Mouse (Mus musculus) limb, embryonic 12.5 days (tissue): ENCODE results near the gene Cc2d1a. TPM values are rescaled to one million over a fixed set of nuclear protein-coding genes. Genes with fewer than 3 reads are reported as not detected.

ENCODE experiments used
- ATAC-seq: fragments of 200-750 bp; cut with Nextera tagmentation; 2 replicates; pipeline ENCODE4 v1.8.0; 2017; ENCODE audit warnings: low read depth, moderate TSS enrichment; ENCODE audit not compliant: insufficient number of reproducible peaks, insufficient read depth, low FRiP score, low TSS enrichment
- H3K27ac ChIP-seq: fragments of 300-500 bp; sonication (generic); 2 replicates; pipeline ENCODE4 v1.5.1; 2016; ENCODE audit warnings: mild to moderate bottlenecking, moderate library complexity
- H3K27me3 ChIP-seq: fragments of 300-500 bp; sonication (generic); 2 replicates; pipeline ENCODE4 v1.6.1; 2016; ENCODE audit warnings: mild to moderate bottlenecking, moderate library complexity
- H3K36me3 ChIP-seq: fragments of 300-500 bp; sonication (generic); 2 replicates; pipeline ENCODE4 v1.6.1; 2016; ENCODE audit warnings: mild to moderate bottlenecking, moderate library complexity
- H3K4me1 ChIP-seq: fragments of 300-500 bp; sonication (generic); replicated peaks from 2 replicates; pipeline ENCODE4 v1.6.1; 2016
- H3K4me2 ChIP-seq: fragments of 300-500 bp; sonication (generic); 2 replicates; pipeline ENCODE4 v1.6.1; 2016; ENCODE audit warnings: mild to moderate bottlenecking, moderate library complexity
- H3K4me3 ChIP-seq: fragments of 300-500 bp; sonication (generic); replicated peaks from 2 replicates; pipeline ENCODE4 v1.5.1; 2016; ENCODE audit warnings: mild to moderate bottlenecking
- H3K9ac ChIP-seq: fragments of 300-500 bp; sonication (generic); replicated peaks from 2 replicates; pipeline ENCODE4 v1.6.1; 2016; ENCODE audit warnings: mild to moderate bottlenecking, moderate library complexity
- H3K9me3 ChIP-seq: fragments of 300-500 bp; sonication (generic); 2 replicates; pipeline ENCODE4 v1.6.1; 2016; ENCODE audit warnings: mild to moderate bottlenecking, moderate library complexity
- WGBS: fragments of 180-500 bp; shearing (Covaris S2); methylation state at CpG from one replicate; pipeline ENCODE4 v1.1.7; 2016; 5-methylcytosine and 5-hydroxymethylcytosine counted together
- polyA plus RNA-seq: library from polyadenylated mRNA; unstranded; fragments of >200 nt; fragmentation: Nextera tagmentation; extraction: Ambion mirVana; gene quantifications from 2 replicates; pipeline ENCODE4 v1.2.1, GENCODE M21; 2016

Cc2d1a gene
- polyA plus RNA-seq, 1 experiment from 2014 or later: 26.2 TPM

DNA sequence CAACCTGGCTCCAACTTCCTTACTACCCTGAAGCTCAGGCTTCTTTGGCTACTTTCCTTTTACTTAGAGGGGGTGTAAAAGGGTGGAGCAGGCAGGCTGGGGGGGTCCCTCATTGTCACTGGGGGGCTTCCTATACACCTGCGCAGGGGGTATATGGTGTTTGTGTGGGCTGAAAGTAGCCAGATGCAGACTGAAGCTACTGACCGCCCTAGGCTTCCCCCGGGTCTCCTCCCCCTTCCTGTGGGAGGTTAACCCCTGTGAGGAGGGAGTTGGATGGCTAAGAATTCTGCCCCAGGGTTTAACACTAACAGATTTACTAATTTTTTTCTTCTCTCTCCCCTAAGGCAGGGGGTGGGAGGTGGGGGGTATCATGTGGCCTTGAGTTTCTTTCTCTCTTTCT, 28.8 kb upstream of the Cc2d1a start:
- peaks cover 34% of the 10 kb centered on the region for H3K4me1 ChIP-seq
- no peaks in the 10 kb centered on the region for H3K9me3 ChIP-seq
- 26% methylated on average over 3 of the region's 3 CpGs for WGBS
- H3K9ac ChIP-seq: no peak overlapping the region
- peak overlapping the region; percentile 4; the same call in 1 of the 2 replicates for H3K4me3 ChIP-seq
- H3K27ac ChIP-seq: 0 out of 2 replicates have a peak overlapping the region, but pooled peaks have one; percentile 7
- no peak overlapping the region for H3K4me2 ChIP-seq
- no peak for ATAC-seq
- peaks cover 68% of the 10 kb centered on the region for H3K36me3 ChIP-seq
- H3K27me3 ChIP-seq: no peaks in the 10 kb centered on the region

DNA sequence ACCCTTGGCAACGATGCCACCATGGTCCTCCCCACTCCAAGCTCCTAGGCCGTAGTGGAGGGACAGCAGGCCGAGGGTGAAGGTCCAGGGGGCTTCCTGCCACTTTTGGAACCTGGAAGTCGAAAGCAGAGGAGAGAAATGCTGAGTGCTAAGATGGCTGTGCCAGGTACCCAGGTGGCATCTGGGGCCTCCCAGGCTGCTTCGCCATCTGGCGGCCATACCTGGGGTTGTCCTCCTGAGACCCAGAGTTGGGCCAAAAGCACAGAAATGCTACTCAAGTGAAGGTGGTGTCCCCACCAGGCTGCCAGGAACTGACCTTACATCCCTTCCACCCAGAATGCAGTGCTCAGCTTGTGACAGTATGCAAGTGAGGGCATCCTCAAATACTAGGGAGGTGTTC, 26.1 kb upstream of the Cc2d1a start:
- H3K4me2 ChIP-seq: no peak overlapping the region
- WGBS: 79% methylated on average over 6 of the region's 6 CpGs
- H3K9ac ChIP-seq: no peak overlapping the region
- no peak overlapping the region for H3K27ac ChIP-seq
- peaks cover 7% of the 10 kb centered on the region for H3K4me1 ChIP-seq
- ATAC-seq: no peak
- peaks cover 85% of the 10 kb centered on the region for H3K36me3 ChIP-seq
- no peaks in the 10 kb centered on the region for H3K27me3 ChIP-seq
- H3K9me3 ChIP-seq: no peaks in the 10 kb centered on the region
- no peak overlapping the region for H3K4me3 ChIP-seq

GRCm38 (mm10) chr8:84170096-84170495, 22.4 kb upstream of the Cc2d1a start:
- ATAC-seq: no peak
- no peaks in the 10 kb centered on the region for H3K9me3 ChIP-seq
- no peaks in the 10 kb centered on the region for H3K27me3 ChIP-seq
- H3K9ac ChIP-seq: no peak overlapping the region
- H3K4me1 ChIP-seq: no peaks in the 10 kb centered on the region
- 89% methylated on average over 5 of the region's 5 CpGs for WGBS
- H3K4me2 ChIP-seq: no peak overlapping the region
- no peak overlapping the region for H3K27ac ChIP-seq
- H3K36me3 ChIP-seq: peaks cover 59% of the 10 kb centered on the region
- H3K4me3 ChIP-seq: no peak overlapping the region

DNA sequence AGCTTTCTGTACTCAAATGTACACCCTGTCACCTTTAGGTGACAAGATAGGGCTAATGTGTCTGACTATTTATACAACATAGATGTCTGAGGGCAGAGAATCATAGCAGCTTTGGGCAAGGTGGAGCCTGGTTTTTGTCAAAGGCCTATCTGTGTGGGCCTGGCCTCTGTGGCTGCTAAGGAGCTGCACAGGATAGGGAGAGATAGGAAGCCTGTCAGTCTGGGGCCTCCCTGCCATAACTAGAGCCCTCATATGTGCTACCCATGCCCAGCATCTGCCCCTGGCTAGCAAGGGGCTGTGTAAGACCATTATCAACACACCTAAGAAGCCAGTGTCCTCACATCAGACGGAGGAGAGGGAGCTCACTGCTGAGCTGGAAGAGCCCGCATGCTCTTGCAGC, 20.0 kb upstream of the Cc2d1a start:
- 88% methylated on average over 2 of the region's 2 CpGs for WGBS
- ATAC-seq: no peak

DNA sequence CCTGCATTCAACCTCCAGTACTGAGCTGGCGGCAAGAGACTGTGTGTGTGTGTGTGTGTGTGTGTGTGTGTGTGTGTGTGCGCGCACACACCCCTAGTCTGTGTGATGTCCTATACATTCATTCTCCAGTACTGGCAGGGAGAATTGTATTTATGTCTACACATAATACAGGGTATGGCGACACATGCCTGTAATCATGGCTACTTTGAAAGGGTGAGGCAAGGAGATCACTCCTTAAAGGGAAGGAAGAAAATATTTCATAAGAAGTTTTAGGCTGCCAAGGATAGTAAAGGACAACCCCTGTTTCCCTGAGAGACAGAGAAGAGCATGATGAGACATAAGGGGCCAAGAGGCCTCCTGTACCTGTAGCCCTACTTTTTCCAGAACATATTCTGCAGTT, 9.9 kb upstream of the Cc2d1a start:
- Histone ChIP-seq H3K27me3 (no peaks in the 10 kb centered on the region), H3K36me3 (peaks cover 37% of the 10 kb centered on the region), H3K9ac (no peak overlapping the region), H3K27ac (no peak overlapping the region), H3K9me3 (no peaks in the 10 kb centered on the region), H3K4me1 (no peaks in the 10 kb centered on the region), H3K4me3 (no peak overlapping the region), H3K4me2 (no peak overlapping the region)
- 95% methylated on average over 4 of the region's 4 CpGs for WGBS
- no peak for ATAC-seq

More for the DNA sequence above, 20.0 kb upstream of the Cc2d1a start:
- Histone ChIP-seq H3K4me1 (no peaks in the 10 kb centered on the region), H3K36me3 (peaks cover 49% of the 10 kb centered on the region), H3K27ac (no peak overlapping the region), H3K4me3 (no peak overlapping the region), H3K9me3 (no peaks in the 10 kb centered on the region), H3K27me3 (no peaks in the 10 kb centered on the region), H3K4me2 (no peak overlapping the region), H3K9ac (no peak overlapping the region)

DNA sequence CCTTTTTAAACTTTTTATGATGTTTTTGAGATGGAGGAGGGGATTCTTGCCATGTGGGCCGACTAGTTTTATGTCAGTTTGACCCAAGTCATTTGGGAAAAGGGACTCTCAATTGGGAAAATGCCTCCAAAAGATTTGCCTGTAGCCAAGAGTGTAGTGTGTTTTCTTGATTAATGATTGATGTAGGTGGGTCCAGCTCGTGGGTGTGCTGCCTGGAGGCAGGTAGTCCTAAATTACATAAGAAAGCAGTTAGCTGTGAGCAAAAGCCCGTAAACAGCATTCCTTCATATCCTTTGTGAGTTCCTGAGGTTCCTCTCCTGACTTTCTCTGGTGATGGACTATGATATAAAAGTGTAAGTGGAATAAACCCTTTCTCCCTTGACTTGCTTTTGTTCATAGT, 1.4 kb upstream of the Cc2d1a start:
- H3K4me2 ChIP-seq: no peak overlapping the region
- peaks cover 23% of the 10 kb centered on the region for H3K36me3 ChIP-seq
- no peaks in the 10 kb centered on the region for H3K9me3 ChIP-seq
- H3K27ac ChIP-seq: no peak overlapping the region
- peaks cover 14% of the 10 kb centered on the region; the same call in 1 of the 2 replicates for H3K4me1 ChIP-seq
- ATAC-seq: no peak
- 52% methylated on average over 3 of the region's 3 CpGs for WGBS
- no peak overlapping the region for H3K4me3 ChIP-seq
- no peaks in the 10 kb centered on the region for H3K27me3 ChIP-seq
- H3K9ac ChIP-seq: no peak overlapping the region

GRCm38 (mm10) chr8:84148531-84148850, 755 bp upstream of the Cc2d1a start:
- Histone ChIP-seq H3K4me1 (peaks cover 14% of the 10 kb centered on the region; the same call in 1 of the 2 replicates), H3K4me3 (no peak overlapping the region), H3K9ac (no peak overlapping the region), H3K9me3 (no peaks in the 10 kb centered on the region), H3K27ac (no peak overlapping the region), H3K36me3 (peaks cover 23% of the 10 kb centered on the region), H3K4me2 (peak overlapping the region; percentile 72), H3K27me3 (no peaks in the 10 kb centered on the region)
- ATAC-seq: no peak
- WGBS: 90% methylated on average over 5 of the region's 5 CpGs

GRCm38 (mm10) chr8:84147324-84147766, 391 bp downstream of the Cc2d1a start:
- Histone ChIP-seq H3K36me3 (peaks cover 34% of the 10 kb centered on the region), H3K4me2 (peak overlapping the region; percentile 72), H3K9me3 (no peaks in the 10 kb centered on the region), H3K27ac (peak overlapping the region; percentile 30; the same call in 1 of the 2 replicates), H3K4me3 (peak overlapping the region; percentile 61), H3K27me3 (no peaks in the 10 kb centered on the region), H3K4me1 (peaks cover 14% of the 10 kb centered on the region; the same call in 1 of the 2 replicates), H3K9ac (peak overlapping the region; percentile 68)
- 7% methylated on average over 14 of the region's 14 CpGs for WGBS
- ATAC-seq: peak; percentile 40; the same call in 1 of the 2 replicates

GRCm38 (mm10) chr8:84144636-84145245, 3.0 kb downstream of the Cc2d1a start:
- 89% methylated on average over 8 of the region's 8 CpGs for WGBS

DNA sequence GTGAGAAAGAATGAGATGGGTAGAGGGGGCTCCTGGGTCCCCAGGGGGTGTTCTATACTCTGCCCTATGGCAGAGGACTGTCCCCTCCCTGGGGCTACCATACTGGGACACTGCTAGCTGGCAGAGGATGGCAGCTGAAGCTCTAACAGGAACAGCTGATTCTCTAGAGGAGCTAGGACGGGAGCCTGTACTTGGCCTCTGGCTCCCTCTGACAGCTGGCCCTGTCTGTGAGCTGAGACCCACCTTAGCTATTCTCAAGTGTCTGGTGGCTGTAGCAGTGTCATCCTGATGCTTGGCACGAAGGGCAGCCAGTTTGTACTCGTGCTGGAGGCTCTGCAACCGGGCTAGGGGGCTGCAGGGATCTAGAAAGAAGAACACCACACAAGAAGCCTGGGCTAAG, 6.9 kb downstream of the Cc2d1a start:
- 87% methylated on average over 4 of the region's 4 CpGs for WGBS
- Histone ChIP-seq H3K4me1 (no peaks in the 10 kb centered on the region), H3K9ac (no peak overlapping the region), H3K27ac (no peak overlapping the region), H3K36me3 (peaks cover 94% of the 10 kb centered on the region), H3K4me3 (no peak overlapping the region), H3K27me3 (no peaks in the 10 kb centered on the region), H3K4me2 (no peak overlapping the region), H3K9me3 (no peaks in the 10 kb centered on the region)
- no peak for ATAC-seq

More at GRCm38 (mm10) chr8:84144636-84145245, 3.0 kb downstream of the Cc2d1a start:
- no peak overlapping the region for H3K27ac ChIP-seq
- no peak for ATAC-seq
- no peak overlapping the region for H3K9ac ChIP-seq
- no peaks in the 10 kb centered on the region for H3K9me3 ChIP-seq
- no peaks in the 10 kb centered on the region for H3K27me3 ChIP-seq
- peaks cover 14% of the 10 kb centered on the region; the same call in 1 of the 2 replicates for H3K4me1 ChIP-seq
- peaks cover 58% of the 10 kb centered on the region for H3K36me3 ChIP-seq
- H3K4me3 ChIP-seq: no peak overlapping the region
- H3K4me2 ChIP-seq: no peak overlapping the region

DNA sequence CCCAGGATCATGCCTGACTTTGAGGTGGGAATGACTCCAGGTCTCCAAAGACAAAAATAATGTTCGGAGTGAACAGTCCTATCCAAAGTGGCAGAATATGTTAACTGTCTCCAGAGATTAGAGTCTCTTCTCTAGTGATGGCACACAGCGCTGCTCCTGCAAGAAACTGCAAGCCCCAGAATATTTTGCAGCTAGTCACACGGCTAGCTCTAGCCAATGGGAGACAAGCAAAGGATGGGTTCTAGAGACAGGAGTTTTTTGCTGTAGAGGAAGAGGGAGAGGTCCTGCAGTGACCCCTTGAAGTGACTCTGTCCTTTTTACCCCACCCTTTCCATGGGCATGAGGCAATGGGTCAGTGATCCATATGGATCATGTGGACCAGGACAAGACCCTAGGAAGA, 9.9 kb downstream of the Cc2d1a start:
- Histone ChIP-seq H3K36me3 (peaks cover 98% of the 10 kb centered on the region), H3K27ac (no peak overlapping the region), H3K4me1 (no peaks in the 10 kb centered on the region), H3K9me3 (no peaks in the 10 kb centered on the region), H3K27me3 (no peaks in the 10 kb centered on the region), H3K4me2 (no peak overlapping the region), H3K4me3 (no peak overlapping the region), H3K9ac (no peak overlapping the region)
- no peak for ATAC-seq
- WGBS: 94% methylated on average over 3 of the region's 3 CpGs

- ATAC-seq: no peak
- Histone ChIP-seq H3K27ac (no peak overlapping the region), H3K9ac (no peak overlapping the region), H3K4me2 (no peak overlapping the region), H3K4me3 (no peak overlapping the region), H3K9me3 (no peaks in the 10 kb centered on the region), H3K27me3 (no peaks in the 10 kb centered on the region; the same call in 1 of the 2 replicates), H3K4me1 (peaks cover 20% of the 10 kb centered on the region), H3K36me3 (peaks cover 61% of the 10 kb centered on the region)
- 91% methylated on average over 8 of the region's 8 CpGs for WGBS
Observed at GRCm38 (mm10) chr8:84132225-84132624, 15.5 kb downstream of the Cc2d1a start.
